Mouse (Mus musculus) forebrain, embryonic 11.5 days (tissue): Measurements from ENCODE around the gene Fam126a. TPM values are rescaled to one million over a fixed set of nuclear protein-coding genes. Genes with fewer than 3 reads are reported as not detected.

Source experiments
- ATAC-seq: fragments of 200-750 bp; cut with Nextera tagmentation; replicated peaks from 2 replicates; pipeline ENCODE4 v1.8.0; 2017; ENCODE audit warnings: moderate TSS enrichment; ENCODE audit not compliant: low FRiP score
- DNase-seq: peaks from one replicate; pipeline ENCODE4 v3.0.0-alpha.2; 2017; ENCODE audit warnings: low spot score
- H3K27ac ChIP-seq: fragments of 300-500 bp; sonication (generic); 2 replicates; pipeline ENCODE4 v1.5.1; 2014; ENCODE audit warnings: low read depth, low read length
- H3K27me3 ChIP-seq: fragments of 300-500 bp; sonication (generic); 2 replicates; pipeline ENCODE4 v1.6.1; 2014; ENCODE audit warnings: mild to moderate bottlenecking, low read length, mixed read lengths; ENCODE audit not compliant: control insufficient read depth, insufficient read depth
- H3K36me3 ChIP-seq: fragments of 300-500 bp; sonication (generic); 2 replicates; pipeline ENCODE4 v1.6.1; 2014; ENCODE audit warnings: mild to moderate bottlenecking, low read length, moderate library complexity, mixed read lengths; ENCODE audit not compliant: control insufficient read depth, insufficient read depth
- H3K4me1 ChIP-seq: fragments of 300-500 bp; sonication (generic); replicated peaks from 2 replicates; pipeline ENCODE4 v1.6.1; 2014; ENCODE audit warnings: low read length, mixed read lengths; ENCODE audit not compliant: control insufficient read depth, insufficient read depth
- H3K4me2 ChIP-seq: fragments of 300-500 bp; sonication (generic); 2 replicates; pipeline ENCODE4 v1.6.1; 2014; ENCODE audit warnings: low read depth, mild to moderate bottlenecking, low read length, moderate library complexity, mixed read lengths; ENCODE audit not compliant: severe bottlenecking
- H3K4me3 ChIP-seq: fragments of 300-500 bp; sonication (generic); 2 replicates; pipeline ENCODE4 v1.5.1; 2014; ENCODE audit warnings: low read depth, low read length
- H3K9ac ChIP-seq: fragments of 300-500 bp; sonication (generic); 2 replicates; pipeline ENCODE4 v1.6.1; 2014; ENCODE audit warnings: low read length
- H3K9me3 ChIP-seq: fragments of 300-500 bp; sonication (generic); 2 replicates; pipeline ENCODE4 v1.6.1; 2016; ENCODE audit warnings: low read length, mixed read lengths; ENCODE audit not compliant: control insufficient read depth
- WGBS: fragments of 180-500 bp; shearing (Covaris S2); extraction: QIAGEN DNeasy Blood & Tissue Kit; methylation state at CpG from one replicate; pipeline ENCODE4 v1.1.7; 2014; 5-methylcytosine and 5-hydroxymethylcytosine counted together
- polyA plus RNA-seq: library from polyadenylated mRNA; unstranded; fragments of >200 nt; fragmentation: Nextera tagmentation; extraction: Ambion mirVana; gene quantifications from 2 replicates; pipeline ENCODE4 v1.2.1, GENCODE M21; 2014

Gene Fam126a
- polyA plus RNA-seq, 1 experiment from 2014 or later, result 44.8 TPM

GRCm38 (mm10) chr5:24045998-24046631 is 15.6 kb upstream of the Fam126a start:
- H3K9ac ChIP-seq, result no peak overlapping the region
- no peak overlapping the region for H3K27ac ChIP-seq
- H3K4me1 ChIP-seq, result no peaks in the 10 kb centered on the region
- H3K4me3 ChIP-seq, result no peak overlapping the region
- no peaks in the 10 kb centered on the region for H3K9me3 ChIP-seq
- H3K27me3 ChIP-seq, result no peaks in the 10 kb centered on the region
- no peak for ATAC-seq
- 70% methylated on average over 4 of the region's 4 CpGs for WGBS
- no peak for DNase-seq
- no peak overlapping the region for H3K4me2 ChIP-seq
- H3K36me3 ChIP-seq, result no peaks in the 10 kb centered on the region

GRCm38 (mm10) chr5:24044387-24044786 is 13.9 kb upstream of the Fam126a start:
- Histone ChIP-seq H3K27me3 (no peaks in the 10 kb centered on the region), H3K4me3 (no peak overlapping the region), H3K9me3 (no peaks in the 10 kb centered on the region), H3K36me3 (no peaks in the 10 kb centered on the region), H3K4me2 (no peak overlapping the region), H3K4me1 (no peaks in the 10 kb centered on the region), H3K27ac (no peak overlapping the region), H3K9ac (no peak overlapping the region)
- no peak for DNase-seq
- WGBS, result 58% methylated on average over 1 of the region's 1 CpGs
- ATAC-seq, result no peak

- H3K4me1 ChIP-seq, result no peaks in the 10 kb centered on the region
- no peak for DNase-seq
- no peak overlapping the region for H3K4me3 ChIP-seq
- no peaks in the 10 kb centered on the region for H3K36me3 ChIP-seq
- H3K27me3 ChIP-seq, result no peaks in the 10 kb centered on the region
- no peak overlapping the region for H3K9ac ChIP-seq
- H3K4me2 ChIP-seq, result no peak overlapping the region
- ATAC-seq, result no peak
- WGBS, result 90% methylated on average over 2 of the region's 2 CpGs
- no peaks in the 10 kb centered on the region for H3K9me3 ChIP-seq
- no peak overlapping the region for H3K27ac ChIP-seq
These were observed 12.9 kb upstream of the Fam126a start for GRCm38 (mm10) chr5:24043367-24043766.

- Histone ChIP-seq H3K9me3 (no peaks in the 10 kb centered on the region), H3K4me2 (no peak overlapping the region), H3K27me3 (no peaks in the 10 kb centered on the region), H3K9ac (no peak overlapping the region), H3K4me3 (no peak overlapping the region), H3K36me3 (no peaks in the 10 kb centered on the region), H3K27ac (no peak overlapping the region), H3K4me1 (no peaks in the 10 kb centered on the region)
- ATAC-seq, result no peak
- 84% methylated on average over 4 of the region's 4 CpGs for WGBS
- no peak for DNase-seq
These were observed 10.9 kb upstream of the Fam126a start for GRCm38 (mm10) chr5:24041341-24041852.

- H3K36me3 ChIP-seq, result no peaks in the 10 kb centered on the region
- H3K9ac ChIP-seq, result no peak overlapping the region
- no peak overlapping the region for H3K4me2 ChIP-seq
- H3K9me3 ChIP-seq, result no peaks in the 10 kb centered on the region
- no peak overlapping the region for H3K4me3 ChIP-seq
- no peaks in the 10 kb centered on the region for H3K27me3 ChIP-seq
- ATAC-seq (no peak), DNase-seq (no peak)
- H3K27ac ChIP-seq, result no peak overlapping the region
- no peaks in the 10 kb centered on the region for H3K4me1 ChIP-seq
These were observed 10.1 kb upstream of the Fam126a start for GRCm38 (mm10) chr5:24040601-24041000.

GRCm38 (mm10) chr5:24039423-24039822 is 8.9 kb upstream of the Fam126a start:
- Histone ChIP-seq H3K4me2 (no peak overlapping the region), H3K4me3 (no peak overlapping the region), H3K9ac (no peak overlapping the region), H3K27me3 (no peaks in the 10 kb centered on the region), H3K27ac (no peak overlapping the region), H3K4me1 (no peaks in the 10 kb centered on the region), H3K36me3 (no peaks in the 10 kb centered on the region), H3K9me3 (no peaks in the 10 kb centered on the region)
- 84% methylated on average over 5 of the region's 5 CpGs for WGBS
- ATAC-seq (no peak), DNase-seq (no peak)

- ATAC-seq, result no peak
- DNase-seq, result no peak
- H3K27me3 ChIP-seq, result no peaks in the 10 kb centered on the region
- no peaks in the 10 kb centered on the region for H3K9me3 ChIP-seq
- H3K36me3 ChIP-seq, result no peaks in the 10 kb centered on the region
- no peak overlapping the region for H3K27ac ChIP-seq
- no peak overlapping the region for H3K4me3 ChIP-seq
- H3K4me2 ChIP-seq, result no peak overlapping the region
- WGBS, result 73% methylated on average over 5 of the region's 5 CpGs
- no peaks in the 10 kb centered on the region for H3K4me1 ChIP-seq
- H3K9ac ChIP-seq, result no peak overlapping the region
These were observed 8.3 kb upstream of the Fam126a start for GRCm38 (mm10) chr5:24038819-24039218.

- Histone ChIP-seq H3K27me3 (no peaks in the 10 kb centered on the region), H3K27ac (no peak overlapping the region), H3K9ac (no peak overlapping the region), H3K9me3 (no peaks in the 10 kb centered on the region), H3K4me3 (no peak overlapping the region), H3K4me1 (no peaks in the 10 kb centered on the region), H3K4me2 (no peak overlapping the region), H3K36me3 (no peaks in the 10 kb centered on the region)
- no peak for ATAC-seq
- DNase-seq, result no peak
- 84% methylated on average over 2 of the region's 2 CpGs for WGBS
These were observed 7.7 kb upstream of the Fam126a start for GRCm38 (mm10) chr5:24038190-24038589.

- Histone ChIP-seq H3K4me3 (no peak overlapping the region), H3K4me2 (no peak overlapping the region), H3K36me3 (no peaks in the 10 kb centered on the region), H3K9me3 (no peaks in the 10 kb centered on the region), H3K4me1 (no peaks in the 10 kb centered on the region), H3K9ac (no peak overlapping the region), H3K27ac (no peak overlapping the region), H3K27me3 (no peaks in the 10 kb centered on the region)
- DNase-seq, result no peak
- 88% methylated on average over 6 of the region's 6 CpGs for WGBS
- ATAC-seq, result no peak
These were observed 6.2 kb upstream of the Fam126a start for GRCm38 (mm10) chr5:24036731-24037130.
